Mouse (Mus musculus) kidney, embryonic 16.5 days (tissue): ENCODE measurements around the gene Zfp629. TPM values are rescaled to one million over a fixed set of nuclear protein-coding genes. Genes with fewer than 3 reads are reported as not detected.

Experiments used
- ATAC-seq: fragments of 200-750 bp; cut with Nextera tagmentation; 2 replicates; pipeline ENCODE4 v1.8.0; 2017; ENCODE audit warnings: moderate TSS enrichment; ENCODE audit not compliant: low FRiP score, low TSS enrichment
- H3K27ac ChIP-seq: fragments of 300-500 bp; sonication (generic); 2 replicates; pipeline ENCODE4 v1.5.1; 2014; ENCODE audit warnings: low read length
- H3K27me3 ChIP-seq: fragments of 300-500 bp; sonication (generic); 2 replicates; pipeline ENCODE4 v1.6.1; 2014; ENCODE audit warnings: low read length, control low read depth, mixed read lengths; ENCODE audit not compliant: insufficient read depth
- H3K36me3 ChIP-seq: fragments of 300-500 bp; sonication (generic); 2 replicates; pipeline ENCODE4 v1.6.1; 2014; ENCODE audit warnings: low read length, control low read depth, mixed read lengths; ENCODE audit not compliant: insufficient read depth
- H3K4me1 ChIP-seq: fragments of 300-500 bp; sonication (generic); 2 replicates; pipeline ENCODE4 v1.6.1; 2014; ENCODE audit warnings: low read length, control low read depth, mixed read lengths; ENCODE audit not compliant: insufficient read depth
- H3K4me2 ChIP-seq: fragments of 300-500 bp; sonication (generic); replicated peaks from 2 replicates; pipeline ENCODE4 v1.6.1; 2014; ENCODE audit warnings: low read depth, low read length
- H3K4me3 ChIP-seq: fragments of 300-500 bp; sonication (generic); 2 replicates; pipeline ENCODE4 v1.5.1; 2014; ENCODE audit warnings: mild to moderate bottlenecking, low read length
- H3K9ac ChIP-seq: fragments of 300-500 bp; sonication (generic); replicated peaks from 2 replicates; pipeline ENCODE4 v1.6.1; 2014; ENCODE audit warnings: low read length
- H3K9me3 ChIP-seq: fragments of 300-500 bp; sonication (generic); 2 replicates; pipeline ENCODE4 v1.6.1; 2016; ENCODE audit warnings: low read length, control low read depth
- WGBS: fragments of 180-500 bp; shearing (Covaris S2); extraction: QIAGEN DNeasy Blood & Tissue Kit; methylation state at CpG from one replicate; pipeline ENCODE4 v1.1.7; 2014; 5-methylcytosine and 5-hydroxymethylcytosine counted together
- polyA plus RNA-seq: library from polyadenylated mRNA; unstranded; fragments of >200 nt; fragmentation: Nextera tagmentation; extraction: Ambion mirVana; gene quantifications from 2 replicates; pipeline ENCODE4 v1.2.1, GENCODE M21; 2015

Zfp629 gene
- 19.8 and 22.1 TPM in 2 replicates for polyA plus RNA-seq

DNA sequence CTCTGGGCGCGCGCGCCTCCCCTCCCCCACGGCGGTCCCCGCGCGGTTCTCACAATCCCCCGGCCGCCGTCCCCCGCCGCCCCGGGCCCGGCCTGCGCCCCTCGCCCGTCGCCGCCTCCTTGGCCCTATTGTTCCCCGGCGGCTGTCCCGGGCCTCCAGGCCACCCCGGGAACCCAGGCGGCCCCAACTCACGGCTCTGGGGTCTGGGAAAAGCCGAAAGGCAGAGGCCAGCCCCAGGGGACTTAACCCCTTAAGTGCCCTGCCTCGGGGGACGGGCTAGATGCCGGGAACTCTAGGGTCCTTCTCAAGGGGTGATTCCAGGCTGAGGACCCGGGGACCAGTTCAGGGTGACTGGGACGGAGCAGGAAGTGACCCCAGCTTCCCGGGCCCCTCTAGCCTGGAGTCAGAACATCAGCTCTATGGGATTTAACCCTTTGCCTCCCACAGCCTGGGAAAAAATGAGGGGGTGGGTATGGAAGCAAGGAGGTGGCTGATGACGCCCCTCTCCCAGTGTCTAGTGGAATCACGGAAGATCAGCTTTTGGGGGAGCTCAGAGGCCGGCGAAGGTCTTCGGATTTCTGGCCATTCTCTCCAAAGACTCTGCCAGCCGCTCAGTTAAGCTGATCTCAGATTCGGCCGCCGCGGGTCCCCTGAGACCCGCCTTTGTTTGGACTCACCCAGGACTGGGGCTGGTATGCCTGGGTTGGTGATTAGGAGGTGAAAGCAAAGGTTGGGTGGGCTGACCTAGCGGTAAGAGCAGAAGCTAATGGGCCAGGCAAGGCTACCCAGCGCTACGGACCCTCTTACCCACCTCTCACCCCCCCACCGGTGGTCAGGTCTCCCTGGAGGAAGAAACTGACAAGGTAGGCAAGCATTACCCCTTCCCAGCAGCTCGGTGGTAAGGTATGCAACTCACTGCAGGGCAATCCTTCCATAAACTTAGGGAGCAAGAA lies at the start of gene Zfp629:
TSS of gene Zfp629 (minus strand) at position 907 of the 953 bp plus-strand sequence.
- WGBS: under 1% methylated on average over 49 of the region's 50 CpGs
- Histone ChIP-seq H3K4me3 (peak within 1 kb of the TSS; percentile 100), H3K4me1 (peaks cover 17% of the 10 kb centered on the region), H3K27ac (peak within 1 kb of the TSS; percentile 94), H3K4me2 (peak within 1 kb of the TSS; percentile 81), H3K36me3 (peaks cover 28% of the 10 kb centered on the region), H3K27me3 (no peaks in the 10 kb centered on the region), H3K9ac (peak within 1 kb of the TSS; percentile 99), H3K9me3 (peaks cover 7% of the 10 kb centered on the region; the same call in 1 of the 2 replicates)
- ATAC-seq: peak; percentile 93

DNA sequence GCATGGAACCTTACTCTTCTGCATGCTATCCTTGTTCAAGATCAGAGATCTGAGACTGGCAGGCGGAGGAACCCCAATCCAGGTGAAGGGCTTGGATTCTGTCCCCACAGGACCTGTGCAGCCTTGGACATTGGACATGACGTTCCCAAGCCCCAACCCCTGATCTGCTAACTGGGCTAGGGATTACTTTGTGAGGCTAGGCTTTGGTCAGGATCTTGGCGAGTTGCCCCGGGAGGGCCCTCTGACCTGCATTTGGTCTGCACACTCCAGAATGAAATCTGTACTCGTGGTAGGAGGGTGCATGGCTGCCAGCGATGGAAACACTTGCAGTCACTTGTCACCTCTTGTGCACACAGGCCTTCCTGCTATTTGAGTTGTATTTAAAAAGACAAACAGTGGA lies 47.3 kb upstream of the Zfp629 start:
- no peak for ATAC-seq
- Histone ChIP-seq H3K9ac (no peak overlapping the region), H3K27ac (no peak overlapping the region), H3K4me3 (no peak overlapping the region), H3K9me3 (no peaks in the 10 kb centered on the region; the same call in 1 of the 2 replicates), H3K4me1 (no peaks in the 10 kb centered on the region), H3K27me3 (no peaks in the 10 kb centered on the region), H3K36me3 (peaks cover 9% of the 10 kb centered on the region), H3K4me2 (no peak overlapping the region)
- WGBS: 81% methylated on average over 6 of the region's 6 CpGs

DNA sequence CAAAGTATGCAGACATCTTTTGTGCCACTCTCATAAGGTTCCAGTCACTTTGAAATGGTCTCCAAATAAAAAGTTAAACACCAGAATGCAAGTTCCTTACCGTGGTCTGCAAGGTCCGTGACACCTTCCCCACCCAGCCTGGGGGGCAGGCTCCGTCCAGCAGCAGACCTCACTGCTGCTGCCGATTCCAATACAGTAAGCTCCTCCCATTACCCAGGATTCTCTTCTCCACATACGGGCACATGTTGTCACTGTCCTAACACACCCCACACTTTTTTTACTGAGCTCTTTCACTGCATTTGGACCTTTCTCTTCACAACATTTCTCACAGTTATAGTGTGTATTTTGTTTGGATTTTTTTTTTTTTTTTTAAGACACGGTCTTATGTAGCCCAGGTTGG lies 46.2 kb upstream of the Zfp629 start:
- no peak overlapping the region for H3K9ac ChIP-seq
- H3K27ac ChIP-seq: no peak overlapping the region
- no peak overlapping the region for H3K4me2 ChIP-seq
- H3K27me3 ChIP-seq: no peaks in the 10 kb centered on the region
- 85% methylated on average over 6 of the region's 6 CpGs for WGBS
- H3K4me1 ChIP-seq: no peaks in the 10 kb centered on the region
- no peak overlapping the region for H3K4me3 ChIP-seq
- no peak for ATAC-seq
- H3K9me3 ChIP-seq: no peaks in the 10 kb centered on the region; the same call in 1 of the 2 replicates
- peaks cover 9% of the 10 kb centered on the region for H3K36me3 ChIP-seq

DNA sequence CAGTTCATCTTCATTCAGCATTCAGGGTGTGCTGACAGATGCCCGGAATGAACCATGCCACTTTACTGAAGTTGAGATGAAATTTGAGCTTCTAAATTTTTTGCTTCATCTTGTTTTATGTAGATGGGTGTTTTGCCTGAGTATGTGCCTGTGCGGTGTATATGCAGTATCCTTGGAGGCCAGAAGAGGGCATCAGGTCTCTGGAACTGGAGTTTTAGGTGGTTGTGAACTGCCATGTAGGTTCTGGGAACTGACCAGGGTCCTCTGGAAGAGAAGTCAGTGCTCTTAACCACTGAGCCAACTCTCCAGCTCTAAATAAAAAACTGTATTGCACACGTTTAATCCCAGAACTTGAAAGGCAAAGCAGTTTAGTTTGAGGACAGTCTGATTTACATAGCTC lies 45.3 kb upstream of the Zfp629 start:
- Histone ChIP-seq H3K4me1 (no peaks in the 10 kb centered on the region), H3K9me3 (no peaks in the 10 kb centered on the region; the same call in 1 of the 2 replicates), H3K27me3 (no peaks in the 10 kb centered on the region), H3K4me3 (no peak overlapping the region), H3K36me3 (peaks cover 2% of the 10 kb centered on the region; the same call in 1 of the 2 replicates), H3K4me2 (no peak overlapping the region), H3K9ac (no peak overlapping the region), H3K27ac (no peak overlapping the region)
- no peak for ATAC-seq
- 91% methylated on average over 3 of the region's 3 CpGs for WGBS

DNA sequence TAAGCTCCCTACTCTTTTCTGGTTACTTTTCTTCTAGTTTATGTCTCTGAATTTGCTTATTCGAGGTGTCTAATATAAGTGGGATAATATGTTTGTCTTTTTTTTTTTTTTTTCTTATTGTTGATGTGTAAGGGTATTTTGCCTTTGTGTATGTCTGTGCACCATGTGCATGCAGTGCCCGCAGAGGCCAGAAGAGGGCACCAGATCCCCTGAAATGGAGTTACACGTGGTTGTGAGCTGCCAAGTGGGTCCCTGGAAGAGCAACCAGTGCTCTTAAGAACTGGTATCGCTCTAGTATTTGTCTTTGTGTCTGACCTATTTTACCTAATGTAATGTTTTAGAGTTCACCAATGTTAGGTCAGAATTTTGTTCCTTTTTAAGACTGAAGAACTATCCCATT lies 41.3 kb upstream of the Zfp629 start:
- H3K4me3 ChIP-seq: no peak overlapping the region
- H3K36me3 ChIP-seq: no peaks in the 10 kb centered on the region
- H3K4me1 ChIP-seq: peaks cover 6% of the 10 kb centered on the region
- H3K4me2 ChIP-seq: no peak overlapping the region
- H3K9ac ChIP-seq: no peak overlapping the region
- no peak overlapping the region for H3K27ac ChIP-seq
- no peaks in the 10 kb centered on the region for H3K27me3 ChIP-seq
- WGBS: 31% methylated on average over 4 of the region's 4 CpGs
- no peaks in the 10 kb centered on the region; the same call in 1 of the 2 replicates for H3K9me3 ChIP-seq
- ATAC-seq: no peak

DNA sequence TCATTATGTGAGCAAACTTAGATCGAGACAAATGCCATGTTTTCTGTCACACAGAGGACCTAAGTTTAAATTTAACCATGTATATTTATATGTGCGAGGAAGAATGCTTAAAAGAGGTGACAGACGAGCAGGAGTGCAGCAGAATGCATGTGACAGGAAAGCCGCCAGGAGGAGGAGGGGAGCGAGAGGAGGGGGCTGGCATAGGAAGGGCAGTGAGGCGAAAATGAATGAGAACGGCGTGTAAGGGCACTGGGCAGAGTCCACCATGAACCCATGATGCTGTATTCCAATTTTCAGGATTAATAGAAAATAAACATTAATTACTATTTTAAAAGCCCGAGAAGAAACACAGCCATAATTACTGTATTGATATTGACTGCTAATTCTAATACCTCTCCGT lies 38.7 kb upstream of the Zfp629 start:
- 69% methylated on average over 10 of the region's 10 CpGs for WGBS
- Histone ChIP-seq H3K9me3 (no peaks in the 10 kb centered on the region), H3K4me3 (no peak overlapping the region), H3K9ac (no peak overlapping the region), H3K4me1 (peaks cover 9% of the 10 kb centered on the region), H3K36me3 (no peaks in the 10 kb centered on the region), H3K27me3 (no peaks in the 10 kb centered on the region), H3K27ac (no peak overlapping the region), H3K4me2 (no peak overlapping the region)
- ATAC-seq: no peak

DNA sequence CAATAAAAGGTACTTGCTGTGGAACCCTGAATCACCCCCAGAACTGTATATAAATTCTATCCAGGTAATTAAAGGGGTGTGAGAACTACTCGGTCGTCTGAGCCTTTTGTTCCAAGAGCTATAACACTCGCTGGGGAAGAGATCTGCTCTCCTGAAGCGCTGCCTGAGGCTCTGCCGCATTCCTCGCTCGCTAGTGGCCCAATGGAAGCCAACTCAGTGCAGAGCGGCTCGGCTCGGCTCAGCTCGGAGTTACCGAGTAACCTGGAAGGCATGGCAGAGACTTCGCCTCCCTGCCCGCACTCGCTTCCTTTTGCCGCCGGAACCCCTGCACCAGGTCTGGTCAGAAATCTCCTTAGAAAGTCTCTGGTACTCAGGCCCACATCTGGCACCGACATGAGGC lies 36.5 kb upstream of the Zfp629 start:
- Histone ChIP-seq H3K36me3 (no peaks in the 10 kb centered on the region), H3K27me3 (no peaks in the 10 kb centered on the region), H3K9me3 (no peaks in the 10 kb centered on the region), H3K4me1 (peaks cover 9% of the 10 kb centered on the region), H3K9ac (peak overlapping the region; percentile 61), H3K4me3 (peak overlapping the region; percentile 29), H3K27ac (peak overlapping the region; percentile 28; the same call in 1 of the 2 replicates), H3K4me2 (peak overlapping the region; percentile 52)
- WGBS: 4% methylated on average over 18 of the region's 18 CpGs
- ATAC-seq: peak; percentile 84

DNA sequence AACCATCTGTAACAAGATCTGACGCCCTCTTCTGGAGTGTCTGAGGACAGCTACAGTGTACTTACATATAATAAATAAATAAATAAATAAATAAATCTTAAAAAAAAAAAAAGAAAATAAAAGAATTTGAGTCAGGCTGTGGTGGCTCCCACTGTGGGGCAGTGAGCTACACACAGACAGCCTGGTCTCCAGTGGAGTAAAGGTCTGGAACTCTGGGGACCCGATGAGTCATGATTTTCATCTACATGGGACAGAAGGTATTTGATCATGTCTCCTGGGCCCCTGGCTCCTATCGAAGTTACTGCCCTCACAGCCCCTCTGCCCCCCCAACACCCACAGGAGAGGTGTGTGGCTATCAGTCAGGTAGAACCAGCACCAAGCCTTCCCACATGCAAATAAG lies 36.0 kb upstream of the Zfp629 start:
- no peaks in the 10 kb centered on the region for H3K27me3 ChIP-seq
- peak overlapping the region; percentile 61; the same call in 1 of the 2 replicates for H3K9ac ChIP-seq
- peaks cover 9% of the 10 kb centered on the region for H3K4me1 ChIP-seq
- no peak for ATAC-seq
- H3K36me3 ChIP-seq: no peaks in the 10 kb centered on the region
- peak overlapping the region; percentile 52 for H3K4me2 ChIP-seq
- no peak overlapping the region for H3K4me3 ChIP-seq
- no peaks in the 10 kb centered on the region for H3K9me3 ChIP-seq
- WGBS: 64% methylated on average over 2 of the region's 3 CpGs
- no peak overlapping the region; the same call in 1 of the 2 replicates for H3K27ac ChIP-seq

DNA sequence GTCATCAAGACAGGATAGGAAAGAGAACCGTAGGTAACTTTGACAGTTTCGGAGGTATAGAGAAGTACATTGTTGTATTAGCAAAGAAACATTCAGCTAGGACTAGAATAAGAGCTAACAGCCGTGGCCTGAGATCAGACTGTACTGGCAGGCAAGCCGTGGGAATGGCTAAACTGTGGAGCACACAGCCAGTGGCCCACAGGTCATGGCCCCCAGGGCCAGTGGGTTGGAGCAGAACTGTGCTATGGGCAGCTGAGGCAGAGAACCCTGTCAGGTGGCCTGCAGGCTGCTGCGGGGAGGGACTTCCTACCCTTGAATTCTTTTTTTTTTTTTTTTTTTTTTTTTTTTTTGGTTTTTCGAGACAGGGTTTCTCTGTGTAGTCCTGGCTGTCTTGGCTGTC lies 33.6 kb upstream of the Zfp629 start:
- H3K27me3 ChIP-seq: no peaks in the 10 kb centered on the region
- WGBS: 80% methylated on average over 5 of the region's 6 CpGs
- H3K4me3 ChIP-seq: no peak overlapping the region
- H3K36me3 ChIP-seq: no peaks in the 10 kb centered on the region
- no peak overlapping the region for H3K27ac ChIP-seq
- H3K9me3 ChIP-seq: no peaks in the 10 kb centered on the region
- H3K9ac ChIP-seq: no peak overlapping the region
- ATAC-seq: no peak
- H3K4me2 ChIP-seq: no peak overlapping the region
- H3K4me1 ChIP-seq: peaks cover 9% of the 10 kb centered on the region
